Mouse (Mus musculus) urinary bladder, postnatal 36 days (tissue): ENCODE results near the gene Kcnab2.
A peak's percentile ranks its signal among the peaks of the same experiment; 100 is the strongest.

ENCODE experiments used
- DNase-seq, 2 experiments: peaks; one replicate each; pipeline ENCODE4 v3.0.0; 2022; ENCODE audit warnings: low spot score in 2 of 2, mixed read lengths in 1 of 2

The Kcnab2 gene

DNA sequence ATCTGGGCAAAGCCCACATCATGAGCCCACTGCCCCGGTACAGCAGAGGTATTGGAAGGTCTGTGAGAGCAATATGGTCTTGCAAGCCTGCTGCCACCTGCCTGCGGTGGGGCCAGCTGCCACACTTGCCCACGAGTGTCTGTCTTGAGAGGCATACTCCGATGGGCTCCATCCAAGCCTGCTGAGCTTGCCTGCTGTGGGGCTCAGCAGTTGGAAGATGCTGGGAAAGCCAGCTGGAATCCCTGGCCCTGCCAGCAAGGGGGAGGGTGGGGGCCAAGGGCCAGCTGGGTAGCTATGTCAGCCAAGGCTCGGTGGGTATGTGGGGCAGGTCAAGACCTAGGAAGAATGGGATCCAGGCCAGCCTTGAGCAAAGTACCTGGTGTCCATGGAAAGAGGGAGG lies 85.5 kb downstream of the Kcnab2 start:
- DNase-seq = no peak

DNA sequence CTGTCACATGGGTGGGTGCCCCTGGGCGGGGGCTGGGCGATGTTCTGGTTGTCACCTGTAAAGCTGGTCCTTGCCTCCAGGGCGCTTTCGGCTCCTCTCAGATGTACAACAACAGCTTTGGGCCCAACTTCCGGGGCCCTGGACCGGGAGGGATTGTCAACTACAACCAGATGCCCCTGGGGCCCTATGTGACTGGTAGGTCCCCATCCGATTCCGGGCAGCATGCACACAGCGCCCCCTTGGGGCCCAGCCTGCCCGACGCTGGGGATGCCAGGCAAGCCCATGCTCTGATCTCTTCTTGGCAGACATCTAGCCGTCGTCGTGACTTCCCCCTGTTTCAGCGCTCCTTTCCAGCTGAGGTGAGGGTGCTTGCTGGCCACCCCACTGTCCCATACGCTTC lies 92.0 kb downstream of the Kcnab2 start:
- no peak for DNase-seq

DNA sequence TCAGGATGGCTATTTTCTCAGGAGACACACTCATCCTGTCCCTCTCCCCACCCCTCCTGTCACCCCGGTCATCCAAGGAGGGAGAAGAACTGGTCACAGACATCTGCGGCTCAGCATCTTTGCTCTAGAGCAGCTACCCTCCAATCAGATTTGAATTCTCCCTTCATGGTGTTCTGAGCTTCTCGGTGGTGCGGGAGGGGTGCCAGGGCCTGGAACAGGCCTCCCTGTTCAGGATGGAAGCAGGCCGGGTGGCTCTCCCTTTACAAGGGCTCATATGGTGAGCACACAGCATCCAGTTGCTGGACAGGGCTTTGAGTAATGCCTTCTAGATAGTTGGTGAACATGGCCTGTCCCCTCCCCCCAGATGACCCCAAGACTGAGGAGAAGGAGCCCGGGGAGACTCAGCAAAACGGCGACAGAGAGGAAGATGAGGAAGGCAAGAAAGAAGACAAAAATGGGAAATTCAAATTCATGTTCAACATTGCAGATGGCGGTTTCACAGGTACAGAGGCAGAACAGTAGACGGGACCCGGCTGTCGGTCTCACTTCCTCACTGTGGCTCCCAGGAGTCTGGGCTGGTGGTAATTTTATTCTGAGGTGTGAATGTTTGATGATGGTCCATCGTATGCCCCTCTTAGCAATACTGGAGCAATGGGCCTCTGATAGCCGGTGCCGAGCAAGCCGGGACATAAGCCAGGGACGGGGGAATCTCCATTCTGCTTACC lies 95.0 kb downstream of the Kcnab2 start:
- no peak for DNase-seq

DNA sequence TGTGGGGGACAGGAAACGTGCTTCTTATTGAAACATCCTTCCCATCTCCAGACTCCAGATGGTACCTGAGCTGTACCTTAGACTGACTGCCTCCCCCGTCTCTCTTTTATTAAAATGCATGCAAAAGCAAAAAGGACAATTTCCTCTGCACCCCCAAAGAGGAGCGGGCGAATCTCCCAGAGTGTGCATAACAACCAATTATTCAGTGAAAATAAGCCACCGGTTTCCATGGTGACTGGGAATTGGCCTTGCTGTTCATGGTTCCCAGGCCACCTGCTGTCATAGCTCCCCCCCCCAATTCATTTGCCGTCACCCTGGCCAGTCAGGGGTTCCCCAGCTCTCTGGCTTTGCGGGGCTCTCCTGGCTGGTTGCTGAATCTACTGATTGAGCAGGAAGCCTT lies 112.4 kb downstream of the Kcnab2 start:
- no peak for DNase-seq

DNA sequence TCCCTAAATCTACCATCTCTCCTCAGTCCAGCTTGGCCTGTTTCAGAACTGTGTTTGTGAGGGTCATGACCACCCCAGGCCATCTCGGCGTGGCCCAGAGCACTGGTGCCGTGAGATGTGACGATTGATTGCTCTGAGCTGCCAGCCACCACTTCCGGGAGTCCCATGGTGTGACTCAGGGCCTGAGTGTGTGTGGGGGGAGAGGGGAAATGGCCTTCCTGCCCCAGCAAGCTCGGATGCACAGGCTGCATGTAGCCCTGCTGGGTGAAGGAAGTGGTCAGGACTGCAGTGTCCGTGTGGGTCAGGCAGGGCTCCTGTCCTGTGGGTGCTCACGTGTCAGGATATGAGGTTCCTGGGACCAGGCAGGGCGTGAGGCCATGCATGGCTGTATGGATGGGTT lies 115.5 kb downstream of the Kcnab2 start:
- DNase-seq = no peak

DNA sequence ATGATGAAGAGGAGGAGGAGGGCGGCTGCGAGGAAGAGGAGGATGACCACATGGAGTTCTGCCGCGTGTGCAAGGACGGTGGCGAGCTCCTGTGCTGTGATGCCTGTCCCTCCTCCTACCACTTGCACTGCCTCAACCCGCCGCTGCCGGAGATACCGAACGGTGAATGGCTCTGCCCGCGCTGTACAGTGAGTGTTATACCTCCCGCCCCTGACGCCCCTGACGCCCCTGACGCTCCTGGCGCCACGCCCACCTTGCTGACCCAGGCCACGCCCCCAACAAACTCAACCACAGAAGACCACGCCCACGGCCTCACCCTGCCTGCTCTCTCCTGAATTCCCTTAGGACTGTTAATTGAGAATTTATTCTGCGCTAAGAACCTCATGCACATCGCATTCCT lies 116.8 kb downstream of the Kcnab2 start:
- DNase-seq = no peak

DNA sequence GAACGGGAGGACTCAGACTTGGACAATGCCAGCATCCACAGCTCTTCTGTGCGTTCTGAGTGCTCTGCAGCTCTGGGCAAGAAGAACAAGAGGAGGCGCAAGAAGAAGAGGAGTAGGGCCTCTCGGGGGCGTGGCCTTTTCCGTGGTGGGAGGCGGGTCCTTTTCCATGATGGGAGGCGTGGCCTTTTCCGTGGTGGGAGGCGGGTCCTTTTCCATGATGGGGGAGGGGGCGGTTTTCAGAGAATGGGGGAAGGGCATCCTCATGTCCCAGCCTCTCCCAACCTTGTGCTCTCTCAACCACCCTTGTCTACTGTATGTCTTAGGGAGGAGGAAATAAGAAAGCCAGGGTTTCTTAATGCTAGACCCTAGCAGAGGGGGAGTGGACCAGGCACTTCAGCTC lies 118.0 kb downstream of the Kcnab2 start:
- no peak for DNase-seq

DNA sequence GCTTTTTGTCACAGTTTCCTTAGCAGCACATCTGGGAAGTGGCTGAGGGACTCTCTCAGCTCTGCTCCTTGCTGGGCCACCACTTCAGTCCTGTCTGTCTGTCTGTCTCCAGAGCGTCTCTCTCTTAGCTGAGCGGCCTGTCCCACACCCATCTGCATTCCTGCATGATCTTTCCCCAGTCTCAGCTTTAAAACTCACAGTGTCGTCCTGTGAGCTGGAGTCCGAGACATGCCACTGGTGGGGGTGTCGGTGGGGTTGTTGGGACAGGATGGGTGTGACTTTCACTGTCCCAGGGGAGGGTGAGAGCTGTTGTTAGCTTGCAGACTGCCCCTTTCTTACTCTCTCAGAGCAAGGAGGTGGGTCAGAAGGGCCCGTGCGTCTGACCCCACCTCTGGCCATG lies 122.0 kb downstream of the Kcnab2 start:
- no peak for DNase-seq

DNA sequence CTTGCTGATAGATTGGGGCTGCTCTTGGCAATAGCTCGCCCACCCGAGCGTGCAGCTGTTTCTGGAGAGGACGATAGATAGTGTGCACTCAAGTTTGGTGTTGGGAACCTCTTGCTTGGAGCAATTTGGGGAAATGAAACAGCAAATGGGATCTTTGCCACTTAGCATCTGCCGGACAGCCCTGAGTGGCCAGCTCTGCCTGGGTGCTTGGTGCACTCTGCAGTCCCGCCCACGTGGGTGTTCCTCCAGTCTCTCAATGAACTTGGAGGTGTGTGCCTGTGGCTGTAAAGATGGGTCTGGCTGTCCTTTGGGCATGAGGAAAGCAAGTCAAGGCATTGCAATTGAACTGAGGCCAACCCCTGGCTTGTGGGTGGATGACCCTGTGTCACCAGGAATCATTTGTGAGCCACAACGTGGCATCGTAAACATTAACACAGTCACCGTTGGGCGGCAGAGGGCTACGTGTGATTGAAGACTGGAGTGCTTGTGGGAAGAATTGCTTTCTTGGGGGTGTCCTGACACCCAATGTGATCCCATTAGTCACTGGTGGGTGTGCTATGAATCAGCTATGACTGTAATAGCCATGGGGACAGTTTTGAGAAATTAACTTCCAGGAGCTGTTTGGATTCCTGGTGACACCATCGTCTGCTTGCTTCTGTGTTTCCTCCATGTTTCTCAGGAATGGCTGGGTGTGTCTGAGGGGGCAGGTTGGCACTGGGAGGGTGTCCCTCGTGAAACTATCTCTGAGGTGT lies 123.6 kb downstream of the Kcnab2 start:
- no peak for DNase-seq

DNA sequence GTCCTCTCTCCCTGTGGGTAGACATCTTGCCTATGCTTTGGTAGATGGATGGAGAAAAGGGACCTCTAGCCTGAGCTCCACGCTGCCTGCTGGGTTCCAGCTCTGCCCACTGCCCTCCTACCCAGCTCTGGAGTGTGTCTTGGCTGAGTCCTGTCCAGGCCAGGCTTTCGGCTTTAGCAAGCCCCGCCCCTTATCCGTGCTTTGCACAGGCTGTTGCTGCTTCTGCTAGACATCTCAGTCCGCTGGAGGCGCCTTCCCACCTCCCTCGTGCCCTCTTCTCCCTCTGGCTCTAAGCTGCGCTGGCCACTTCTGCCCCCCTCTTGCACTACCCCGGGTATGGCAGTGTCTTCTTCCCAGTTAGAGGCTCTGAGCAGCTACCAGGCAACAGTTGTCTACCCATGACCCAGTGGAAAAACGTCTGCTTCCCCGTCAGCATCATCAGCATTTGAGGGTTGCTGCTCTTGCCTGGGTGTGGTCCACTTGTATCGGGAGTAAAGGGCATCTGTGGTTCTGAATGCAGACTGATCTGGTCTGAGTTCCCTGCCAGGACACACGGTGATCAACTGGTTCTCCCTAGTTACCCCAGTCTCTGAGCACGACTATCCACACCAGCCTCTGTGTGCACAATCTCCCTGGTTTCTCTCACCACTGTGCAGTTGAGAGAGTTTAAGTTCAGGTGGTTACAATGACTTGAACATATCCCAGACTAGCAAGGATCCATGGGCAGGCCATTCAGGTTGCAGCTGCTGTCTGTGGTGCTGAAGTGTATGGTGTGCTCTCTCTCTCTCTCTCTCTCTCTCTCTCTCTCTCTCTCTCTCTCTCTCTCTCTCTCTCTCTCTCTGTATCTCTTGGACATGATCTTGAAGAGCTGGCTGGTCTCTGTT lies 126.0 kb downstream of the Kcnab2 start:
- no peak for DNase-seq

DNA sequence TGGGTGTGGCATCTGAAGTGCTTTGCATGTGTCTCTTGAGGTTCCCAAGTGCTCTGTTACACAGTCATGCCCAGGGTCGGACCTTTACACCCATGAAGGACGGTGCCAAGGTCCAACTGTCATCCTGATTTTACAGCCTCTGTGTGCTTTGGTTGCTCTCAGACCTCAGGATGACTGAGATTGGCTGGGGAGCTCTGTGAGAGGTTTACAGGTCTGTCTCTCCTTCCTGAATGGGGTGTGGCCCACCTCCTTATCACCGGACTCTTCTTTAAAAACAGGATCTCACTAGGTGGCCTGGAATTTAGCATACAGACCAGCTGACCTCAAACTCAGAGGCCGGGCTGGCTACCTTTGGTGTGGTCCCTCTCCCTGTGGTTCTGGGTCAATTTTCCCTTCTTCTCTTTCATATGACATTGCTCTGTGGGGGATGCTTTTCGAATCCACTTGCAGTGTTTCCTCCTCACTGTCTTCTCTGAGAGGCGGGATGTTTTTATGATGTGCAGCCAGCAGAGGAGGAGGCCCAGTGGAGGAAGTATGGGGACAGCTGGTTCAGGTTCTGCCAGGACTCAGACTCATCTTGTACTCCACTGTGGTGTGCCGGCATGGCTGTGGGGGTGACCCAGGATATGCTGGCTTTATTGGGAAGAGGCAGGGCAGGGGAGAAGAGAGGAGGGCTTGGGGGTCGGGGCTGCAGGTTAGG lies 126.8 kb downstream of the Kcnab2 start:
- no peak for DNase-seq

DNA sequence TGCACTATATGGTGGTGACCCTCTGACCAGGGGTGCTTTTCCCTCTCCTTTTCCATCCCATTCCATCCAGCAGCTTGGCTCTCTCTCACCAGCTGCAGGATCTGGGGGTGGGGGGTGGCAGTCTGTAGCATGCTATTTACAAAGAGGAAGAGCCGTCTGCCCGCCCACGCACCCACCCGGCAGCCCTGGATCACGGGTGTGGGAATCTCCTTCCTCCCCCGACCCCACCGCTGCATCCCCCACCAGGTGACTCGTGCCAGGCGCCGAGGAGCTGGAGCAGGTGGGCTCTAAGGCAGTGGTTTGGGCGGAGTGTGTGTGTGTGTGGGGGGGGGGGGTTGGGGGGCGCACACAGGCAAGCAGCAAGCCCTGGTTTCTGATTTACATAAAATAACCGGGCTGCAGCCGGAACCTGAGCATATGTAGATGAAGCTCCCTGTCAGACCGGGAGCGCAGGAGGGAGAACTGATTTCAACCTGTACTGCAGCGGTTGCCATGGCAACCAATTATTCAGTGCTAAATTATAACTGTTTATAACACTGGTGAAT lies 127.8 kb downstream of the Kcnab2 start:
- DNase-seq = no peak

DNA sequence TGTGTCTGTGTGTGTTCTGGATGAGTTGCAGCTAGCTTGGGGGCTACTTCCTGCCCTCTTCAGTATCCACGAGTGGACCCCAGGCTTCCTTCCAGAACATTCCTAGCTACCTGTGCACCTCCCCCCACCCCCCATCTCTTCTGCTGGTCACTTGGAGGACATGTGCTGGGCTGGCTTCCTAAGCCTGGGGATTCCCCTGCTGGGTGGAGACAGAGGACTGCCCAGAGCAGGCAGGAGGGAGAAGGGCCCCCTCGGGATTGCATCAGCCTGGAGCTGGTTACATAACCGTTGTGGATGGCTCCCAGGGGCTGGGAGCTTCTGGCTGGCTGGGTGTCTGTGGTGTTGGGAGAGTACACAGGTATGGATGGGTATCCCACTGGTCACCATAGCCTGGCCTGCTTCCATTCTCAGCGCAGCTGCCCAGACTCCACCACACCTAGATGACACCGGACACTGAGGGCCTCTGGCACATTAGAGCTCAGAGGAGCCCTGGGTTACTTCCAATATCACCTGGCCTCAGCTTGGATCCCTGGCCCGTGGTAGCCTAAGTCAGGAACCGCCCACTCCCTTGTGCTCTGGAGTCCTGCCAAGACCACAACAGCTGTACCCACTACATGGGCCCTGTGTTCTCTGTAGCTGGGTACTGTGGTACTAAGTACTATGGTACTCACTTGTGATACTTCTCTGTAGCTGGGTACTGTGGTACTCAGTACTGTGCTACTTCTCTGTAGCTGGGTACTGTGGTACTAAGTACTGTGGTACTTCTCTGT lies 132.4 kb downstream of the Kcnab2 start:
- DNase-seq = peak; percentile 50 to 63

DNA sequence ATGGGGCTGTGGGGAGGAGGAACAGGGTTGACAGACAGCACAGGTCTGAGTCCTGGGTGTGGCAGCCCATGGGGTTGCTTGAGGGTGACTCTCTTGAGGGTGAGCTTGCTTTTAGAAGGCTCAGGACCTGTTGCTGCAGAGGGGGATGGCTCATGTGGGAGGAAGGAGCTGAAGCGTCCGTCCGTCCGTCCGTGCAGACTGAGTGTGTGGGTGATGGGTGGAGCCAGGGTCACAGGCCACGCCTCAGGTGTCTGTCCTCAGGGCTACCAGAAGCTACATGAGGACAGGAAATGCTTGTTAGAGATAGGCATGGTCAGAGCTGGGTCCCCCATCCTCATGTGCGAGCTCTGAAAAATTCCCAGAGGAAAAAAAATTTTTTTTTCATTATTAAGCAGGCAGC lies 133.0 kb downstream of the Kcnab2 start:
- DNase-seq = no peak

DNA sequence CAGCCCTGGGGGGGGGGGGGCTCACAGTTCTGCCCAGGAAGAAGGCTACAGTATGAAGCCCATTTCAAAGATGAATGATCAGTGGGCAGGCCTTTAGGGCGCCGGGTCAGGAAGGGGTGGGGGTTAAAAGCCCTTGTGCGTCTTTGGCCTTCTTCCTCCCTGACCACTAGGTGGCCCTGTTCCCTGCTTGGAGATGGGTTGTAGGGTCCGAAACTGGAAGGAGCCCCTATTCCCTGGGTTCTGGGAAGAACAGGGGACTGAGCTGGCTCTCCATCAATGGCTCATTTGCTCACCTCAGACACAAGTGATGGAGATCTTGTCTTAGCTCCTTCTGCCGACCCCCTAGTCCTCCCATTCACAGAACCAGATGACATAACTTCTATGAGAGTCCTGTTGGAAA lies 134.4 kb downstream of the Kcnab2 start:
- no peak for DNase-seq
